Mouse (Mus musculus) liver, embryonic 12.5 days (tissue): ENCODE measurements around the gene Cox19. TPM values are rescaled to one million over a fixed set of nuclear protein-coding genes. Genes with fewer than 3 reads are reported as not detected.

Experiments used
- ATAC-seq: fragments of 200-750 bp; cut with Nextera tagmentation; 2 replicates; pipeline ENCODE4 v1.8.0; 2017; ENCODE audit warnings: moderate number of reproducible peaks, mild to moderate bottlenecking, moderate library complexity
- H3K27ac ChIP-seq: fragments of 300-500 bp; sonication (generic); 2 replicates; pipeline ENCODE4 v1.5.1; 2016; ENCODE audit warnings: mild to moderate bottlenecking
- H3K27me3 ChIP-seq: fragments of 300-500 bp; sonication (generic); replicated peaks from 2 replicates; pipeline ENCODE4 v1.6.1; 2016; ENCODE audit warnings: mild to moderate bottlenecking, moderate library complexity
- H3K36me3 ChIP-seq: fragments of 300-500 bp; sonication (generic); 2 replicates; pipeline ENCODE4 v1.6.1; 2016; ENCODE audit warnings: mild to moderate bottlenecking, moderate library complexity
- H3K4me1 ChIP-seq: fragments of 300-500 bp; sonication (generic); 2 replicates; pipeline ENCODE4 v1.6.1; 2016
- H3K4me2 ChIP-seq: fragments of 300-500 bp; sonication (generic); 2 replicates; pipeline ENCODE4 v1.6.1; 2016; ENCODE audit warnings: mild to moderate bottlenecking, moderate library complexity
- H3K4me3 ChIP-seq: fragments of 300-500 bp; sonication (generic); 2 replicates; pipeline ENCODE4 v1.5.1; 2016; ENCODE audit warnings: mild to moderate bottlenecking, moderate library complexity
- H3K9ac ChIP-seq: fragments of 300-500 bp; sonication (generic); 2 replicates; pipeline ENCODE4 v1.6.1; 2016; ENCODE audit warnings: mild to moderate bottlenecking, moderate library complexity
- H3K9me3 ChIP-seq: fragments of 300-500 bp; sonication (generic); replicated peaks from 2 replicates; pipeline ENCODE4 v1.6.1; 2016; ENCODE audit warnings: mild to moderate bottlenecking, moderate library complexity
- WGBS: fragments of 180-500 bp; shearing (Covaris S2); methylation state at CpG from one replicate; pipeline ENCODE4 v1.1.7; 2016; ENCODE audit not compliant: insufficient replicate concordance; 5-methylcytosine and 5-hydroxymethylcytosine counted together
- polyA plus RNA-seq: library from polyadenylated mRNA; unstranded; fragments of >200 nt; fragmentation: Nextera tagmentation; extraction: Ambion mirVana; gene quantifications from 2 replicates; pipeline ENCODE4 v1.2.1, GENCODE M21; 2016

Gene Cox19
- polyA plus RNA-seq, 1 experiment from 2014 or later: 73.8 TPM

- peaks cover 25% of the 10 kb centered on the region for H3K27me3 ChIP-seq
- H3K9me3 ChIP-seq: no peaks in the 10 kb centered on the region
- H3K4me3 ChIP-seq: no peak overlapping the region
- no peak overlapping the region for H3K4me2 ChIP-seq
- H3K9ac ChIP-seq: no peak overlapping the region
- H3K27ac ChIP-seq: no peak overlapping the region
- ATAC-seq: no peak
- H3K36me3 ChIP-seq: no peaks in the 10 kb centered on the region
- H3K4me1 ChIP-seq: peaks cover 55% of the 10 kb centered on the region
- 77% methylated on average over 11 of the region's 11 CpGs for WGBS
Observed at GRCm38 (mm10) chr5:139353946-139354345, 2.7 kb upstream of the Cox19 start.

GRCm38 (mm10) chr5:139353496-139353895 lies 2.3 kb upstream of the Cox19 start:
- H3K27ac ChIP-seq: no peak overlapping the region
- 49% methylated on average over 10 of the region's 10 CpGs for WGBS
- no peak overlapping the region for H3K4me3 ChIP-seq
- no peaks in the 10 kb centered on the region for H3K36me3 ChIP-seq
- no peak overlapping the region for H3K4me2 ChIP-seq
- peaks cover 59% of the 10 kb centered on the region for H3K4me1 ChIP-seq
- no peak for ATAC-seq
- H3K9me3 ChIP-seq: no peaks in the 10 kb centered on the region
- H3K27me3 ChIP-seq: peaks cover 25% of the 10 kb centered on the region
- no peak overlapping the region for H3K9ac ChIP-seq

GRCm38 (mm10) chr5:139352317-139352716 lies 1.1 kb upstream of the Cox19 start, which contains the start of gene Cyp2w1:
Cyp2w1 (plus strand) TSS chr5:139352617.
- Histone ChIP-seq H3K9ac (no peak within 1 kb of the TSS), H3K4me3 (no peak within 1 kb of the TSS), H3K9me3 (no peaks in the 10 kb centered on the region), H3K27me3 (peaks cover 32% of the 10 kb centered on the region), H3K4me2 (peak within 1 kb of the TSS; percentile 14; the same call in 1 of the 2 replicates), H3K27ac (peak within 1 kb of the TSS; percentile 34), H3K36me3 (no peaks in the 10 kb centered on the region), H3K4me1 (peaks cover 59% of the 10 kb centered on the region)
- 45% methylated on average over 6 of the region's 6 CpGs for WGBS
- no peak for ATAC-seq

- ATAC-seq: no peak
- H3K27me3 ChIP-seq: peaks cover 32% of the 10 kb centered on the region
- no peak overlapping the region for H3K4me3 ChIP-seq
- no peak overlapping the region for H3K4me2 ChIP-seq
- H3K9me3 ChIP-seq: no peaks in the 10 kb centered on the region
- no peaks in the 10 kb centered on the region for H3K36me3 ChIP-seq
- H3K27ac ChIP-seq: peak overlapping the region; percentile 34
- no peak overlapping the region for H3K9ac ChIP-seq
- 27% methylated on average over 8 of the region's 8 CpGs for WGBS
- H3K4me1 ChIP-seq: peaks cover 59% of the 10 kb centered on the region
Observed at GRCm38 (mm10) chr5:139351628-139352027, 410 bp upstream of the Cox19 start.

- peak; percentile 65 for ATAC-seq
Observed at GRCm38 (mm10) chr5:139349713-139350112, 1.5 kb downstream of the Cox19 start.

GRCm38 (mm10) chr5:139347225-139347624 lies 4.0 kb downstream of the Cox19 start:
- Histone ChIP-seq H3K4me3 (no peak overlapping the region), H3K9me3 (no peaks in the 10 kb centered on the region), H3K36me3 (peaks cover 8% of the 10 kb centered on the region), H3K4me1 (peaks cover 58% of the 10 kb centered on the region), H3K4me2 (no peak overlapping the region), H3K27me3 (peaks cover 27% of the 10 kb centered on the region), H3K9ac (no peak overlapping the region), H3K27ac (no peak overlapping the region)
- WGBS: 47% methylated on average over 1 of the region's 1 CpGs
- ATAC-seq: no peak

More at GRCm38 (mm10) chr5:139349713-139350112, 1.5 kb downstream of the Cox19 start:
- H3K9me3 ChIP-seq: no peaks in the 10 kb centered on the region
- H3K36me3 ChIP-seq: no peaks in the 10 kb centered on the region
- peaks cover 65% of the 10 kb centered on the region for H3K4me1 ChIP-seq
- H3K27me3 ChIP-seq: peaks cover 32% of the 10 kb centered on the region
- no peak overlapping the region for H3K4me3 ChIP-seq
- H3K9ac ChIP-seq: peak overlapping the region; percentile 52
- H3K4me2 ChIP-seq: peak overlapping the region; percentile 49
- peak overlapping the region; percentile 57 for H3K27ac ChIP-seq
- 50% methylated on average over 6 of the region's 6 CpGs for WGBS

GRCm38 (mm10) chr5:139345364-139345714 lies 5.9 kb downstream of the Cox19 start:
- ATAC-seq: peak; percentile 20; the same call in 1 of the 2 replicates

GRCm38 (mm10) chr5:139344687-139345363 lies 6.4 kb downstream of the Cox19 start:
- peak overlapping the region; percentile 96 for H3K4me2 ChIP-seq
- peaks cover 30% of the 10 kb centered on the region for H3K36me3 ChIP-seq
- H3K9ac ChIP-seq: peak overlapping the region; percentile 91
- peak; percentile 88 for ATAC-seq
- no peaks in the 10 kb centered on the region for H3K9me3 ChIP-seq
- peaks cover 34% of the 10 kb centered on the region for H3K4me1 ChIP-seq
- H3K27me3 ChIP-seq: 0 out of 2 replicates have a peak, but pooled peaks cover 10% of the 10 kb centered on the region
- peak overlapping the region; percentile 80 for H3K27ac ChIP-seq
- under 1% methylated on average over 33 of the region's 33 CpGs for WGBS
- H3K4me3 ChIP-seq: peak overlapping the region; percentile 86

More at GRCm38 (mm10) chr5:139345364-139345714, 5.9 kb downstream of the Cox19 start:
- 9% methylated on average over 5 of the region's 5 CpGs for WGBS
- peaks cover 10% of the 10 kb centered on the region; the same call in 1 of the 2 replicates for H3K27me3 ChIP-seq
- H3K4me1 ChIP-seq: peaks cover 39% of the 10 kb centered on the region
- peak overlapping the region; percentile 86 for H3K4me3 ChIP-seq
- peaks cover 25% of the 10 kb centered on the region for H3K36me3 ChIP-seq
- H3K4me2 ChIP-seq: peak overlapping the region; percentile 96
- no peaks in the 10 kb centered on the region for H3K9me3 ChIP-seq
- peak overlapping the region; percentile 59 for H3K9ac ChIP-seq
- peak overlapping the region; percentile 66 for H3K27ac ChIP-seq

- Histone ChIP-seq H3K4me3 (peak overlapping the region; percentile 86), H3K27ac (peak overlapping the region; percentile 80), H3K4me2 (peak overlapping the region; percentile 96), H3K4me1 (peaks cover 31% of the 10 kb centered on the region), H3K36me3 (peaks cover 37% of the 10 kb centered on the region), H3K9ac (peak overlapping the region; percentile 91), H3K9me3 (no peaks in the 10 kb centered on the region), H3K27me3 (0 out of 2 replicates have a peak, but pooled peaks cover 8% of the 10 kb centered on the region)
- peak; percentile 75 for ATAC-seq
- 6% methylated on average over 12 of the region's 12 CpGs for WGBS
Observed at GRCm38 (mm10) chr5:139344021-139344686, 7.1 kb downstream of the Cox19 start.

- ATAC-seq: no peak
- H3K9ac ChIP-seq: no peak overlapping the region
- H3K4me3 ChIP-seq: no peak overlapping the region
- H3K4me1 ChIP-seq: peaks cover 14% of the 10 kb centered on the region
- H3K9me3 ChIP-seq: no peaks in the 10 kb centered on the region
- no peak overlapping the region for H3K27ac ChIP-seq
- H3K36me3 ChIP-seq: peaks cover 79% of the 10 kb centered on the region
- WGBS: 80% methylated on average over 11 of the region's 11 CpGs
- no peaks in the 10 kb centered on the region for H3K27me3 ChIP-seq
- no peak overlapping the region for H3K4me2 ChIP-seq
Observed at GRCm38 (mm10) chr5:139338891-139339290, 12.3 kb downstream of the Cox19 start.

GRCm38 (mm10) chr5:139338403-139338802 lies 12.8 kb downstream of the Cox19 start:
- H3K36me3 ChIP-seq: peaks cover 79% of the 10 kb centered on the region
- WGBS: 82% methylated on average over 3 of the region's 3 CpGs
- no peaks in the 10 kb centered on the region for H3K27me3 ChIP-seq
- H3K9me3 ChIP-seq: no peaks in the 10 kb centered on the region
- no peak overlapping the region for H3K9ac ChIP-seq
- H3K27ac ChIP-seq: no peak overlapping the region
- peaks cover 9% of the 10 kb centered on the region for H3K4me1 ChIP-seq
- no peak overlapping the region for H3K4me2 ChIP-seq
- no peak overlapping the region for H3K4me3 ChIP-seq
- ATAC-seq: no peak

- ATAC-seq: no peak
- H3K4me2 ChIP-seq: no peak overlapping the region
- no peaks in the 10 kb centered on the region for H3K27me3 ChIP-seq
- WGBS: 73% methylated on average over 13 of the region's 13 CpGs
- no peak overlapping the region for H3K9ac ChIP-seq
- H3K4me3 ChIP-seq: no peak overlapping the region
- no peaks in the 10 kb centered on the region for H3K9me3 ChIP-seq
- peaks cover 78% of the 10 kb centered on the region for H3K36me3 ChIP-seq
- no peak overlapping the region for H3K27ac ChIP-seq
- H3K4me1 ChIP-seq: peaks cover 10% of the 10 kb centered on the region; the same call in 1 of the 2 replicates
Observed at GRCm38 (mm10) chr5:139337826-139338370, 13.3 kb downstream of the Cox19 start.
